Mouse (Mus musculus): ENCODE measurements at regions not wholly inside any gene's neighbourhood (a gene's known extent, or its start where the extent isn't known, plus 50 kb on each side); places are given as distances from the start of the nearest gene placed in this dataset.

DNA sequence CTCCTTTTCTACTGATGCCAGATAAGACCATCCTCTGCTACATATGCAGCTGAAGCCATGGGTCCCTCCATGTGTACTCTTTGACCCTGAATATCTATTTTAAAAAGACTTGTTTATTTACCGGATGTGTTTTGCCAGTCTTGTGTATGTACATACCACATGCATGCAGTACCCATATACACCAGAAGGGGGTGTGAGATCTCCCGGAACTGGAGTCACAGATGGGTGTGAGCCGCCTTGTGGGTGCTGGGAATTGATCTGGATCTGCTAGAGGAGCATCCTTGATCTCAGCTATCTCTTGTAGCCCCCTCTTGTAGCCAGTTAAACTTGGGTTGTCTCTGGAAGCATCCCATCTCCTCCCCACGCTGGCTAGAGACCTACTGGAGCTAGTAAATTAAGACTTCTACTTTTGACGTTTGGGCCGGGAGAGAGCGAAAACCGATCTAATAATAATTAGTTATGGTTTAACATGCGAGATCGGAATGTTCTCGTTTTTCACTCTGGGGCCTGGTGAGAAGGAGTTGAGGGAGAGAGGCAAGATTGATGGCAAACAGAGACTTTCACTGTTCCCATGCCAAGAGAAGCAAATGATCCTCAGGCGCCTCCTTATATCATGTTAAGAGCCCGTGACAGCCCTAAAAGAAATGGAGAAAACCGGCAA is 77.6 kb downstream of the Gas1 start:
- no peaks in the 10 kb centered on the region for H3K4me1 ChIP-seq (ENCODE audit: control insufficient read depth, insufficient read depth, low read length)
- TF ChIP-seq POLR2A (IDR thresholded peaks at IDR 0.05; ENCODE audit: extremely low read depth, insufficient read depth, low read length), result no peak
- no peak for TF ChIP-seq CTCF (IDR thresholded peaks at IDR 0.05; ENCODE audit: extremely low read depth, insufficient read depth, low read length)
- no peak overlapping the region for H3K27ac ChIP-seq (ENCODE audit: insufficient read depth, low read length)
- no peak overlapping the region for H3K4me3 ChIP-seq (ENCODE audit: insufficient read depth, low read length)

DNA sequence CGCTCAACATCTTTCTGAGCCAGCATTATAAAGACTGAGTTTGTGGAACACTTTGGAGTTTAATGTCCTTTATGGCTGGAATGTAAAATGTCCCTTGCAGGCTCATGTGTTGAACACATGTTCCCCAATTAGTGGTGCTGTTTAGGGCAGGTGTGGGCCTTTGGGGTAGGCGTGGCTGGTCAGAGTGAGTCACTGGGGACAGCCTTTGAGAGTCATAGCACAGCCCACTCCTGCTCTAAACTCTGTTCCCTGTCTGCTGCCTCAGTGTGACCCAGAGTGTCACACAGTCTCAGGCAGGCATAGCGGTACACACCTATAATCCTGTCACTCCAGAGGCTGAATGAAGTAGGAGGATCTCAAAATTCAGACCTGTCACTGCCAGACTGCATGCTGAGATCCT is 78.8 kb downstream of the Gas1 start:
- Histone ChIP-seq H3K4me3 (ENCODE audit: insufficient read depth, low read length) (no peak overlapping the region), H3K4me1 (ENCODE audit: control insufficient read depth, insufficient read depth, low read length) (no peaks in the 10 kb centered on the region), H3K27ac (ENCODE audit: insufficient read depth, low read length) (no peak overlapping the region)
- TF ChIP-seq POLR2A (IDR thresholded peaks at IDR 0.05; ENCODE audit: extremely low read depth, insufficient read depth, low read length) (no peak), CTCF (IDR thresholded peaks at IDR 0.05; ENCODE audit: extremely low read depth, insufficient read depth, low read length) (no peak)

DNA sequence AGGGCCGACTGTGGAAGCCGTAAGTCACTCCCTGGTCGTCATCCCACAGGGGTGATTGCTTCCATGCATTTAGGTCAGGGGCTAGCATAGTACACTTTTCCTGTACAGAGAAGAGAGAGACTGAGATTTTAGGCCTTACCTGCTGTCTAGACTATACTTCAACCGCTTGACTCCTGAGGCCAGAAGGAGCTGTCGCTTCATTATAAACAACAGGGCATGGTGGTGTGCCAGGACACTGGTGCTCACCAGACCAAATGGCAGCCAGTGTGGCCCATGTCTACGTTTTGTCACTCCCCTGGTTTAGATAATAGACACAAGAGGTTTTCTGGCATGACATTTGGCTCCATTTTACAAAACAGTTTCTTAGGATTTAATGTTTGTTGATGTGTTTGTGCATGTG is 79.4 kb downstream of the Gas1 start:
- Histone ChIP-seq H3K4me3 (ENCODE audit: insufficient read depth, low read length) (no peak overlapping the region), H3K4me1 (ENCODE audit: control insufficient read depth, insufficient read depth, low read length) (no peaks in the 10 kb centered on the region), H3K27ac (ENCODE audit: insufficient read depth, low read length) (no peak overlapping the region)
- TF ChIP-seq CTCF (IDR thresholded peaks at IDR 0.05; ENCODE audit: extremely low read depth, insufficient read depth, low read length) (no peak), POLR2A (IDR thresholded peaks at IDR 0.05; ENCODE audit: extremely low read depth, insufficient read depth, low read length) (no peak)

DNA sequence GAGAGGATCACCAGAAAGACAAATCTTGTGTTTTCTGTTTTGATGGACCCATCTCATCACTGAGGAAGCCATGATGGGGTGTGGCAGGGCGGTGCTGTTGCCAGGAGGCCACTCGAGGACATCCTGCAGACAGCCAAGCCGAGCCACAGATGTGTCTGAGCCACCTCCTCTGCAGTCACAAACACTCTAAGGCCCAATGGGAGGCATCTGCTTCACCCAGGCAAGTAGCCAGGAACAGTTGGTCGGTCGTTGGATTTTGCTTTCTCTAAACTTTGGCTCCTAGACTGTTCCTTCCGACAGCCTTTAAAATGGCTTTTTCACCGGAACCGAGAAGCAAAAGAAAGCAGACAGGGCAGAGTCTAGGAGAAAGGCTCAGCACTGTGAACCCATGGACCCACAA is 90.5 kb downstream of the Gas1 start:
- no peak overlapping the region for H3K4me3 ChIP-seq (ENCODE audit: insufficient read depth, low read length)
- no peak for TF ChIP-seq CTCF (IDR thresholded peaks at IDR 0.05; ENCODE audit: extremely low read depth, insufficient read depth, low read length)
- no peak for TF ChIP-seq POLR2A (IDR thresholded peaks at IDR 0.05; ENCODE audit: extremely low read depth, insufficient read depth, low read length)
- no peak overlapping the region for H3K27ac ChIP-seq (ENCODE audit: insufficient read depth, low read length)
- H3K4me1 ChIP-seq (ENCODE audit: control insufficient read depth, insufficient read depth, low read length), result no peaks in the 10 kb centered on the region

DNA sequence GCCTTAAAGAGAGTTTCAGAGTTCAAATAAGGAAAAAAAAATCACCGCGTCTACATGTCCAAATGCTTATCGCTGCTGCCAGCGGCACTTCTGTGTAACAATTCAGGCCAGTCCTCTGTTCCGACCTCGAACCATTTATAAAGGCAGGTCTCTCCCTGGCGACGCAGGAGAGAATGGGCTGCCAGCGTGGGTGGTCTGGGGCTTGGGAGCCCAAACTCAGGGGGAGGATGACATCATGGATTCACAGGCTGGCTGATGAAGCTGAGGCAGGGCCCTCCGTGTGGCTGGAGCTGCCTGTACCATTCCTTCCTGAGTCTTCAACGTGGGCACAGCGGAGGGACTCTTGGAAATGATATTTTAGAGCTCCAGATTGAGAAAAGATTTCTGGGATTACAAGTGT is 92.2 kb downstream of the Gas1 start:
- Histone ChIP-seq H3K4me3 (ENCODE audit: insufficient read depth, low read length) (no peak overlapping the region), H3K27ac (ENCODE audit: insufficient read depth, low read length) (no peak overlapping the region), H3K4me1 (ENCODE audit: control insufficient read depth, insufficient read depth, low read length) (no peaks in the 10 kb centered on the region)
- no peak for TF ChIP-seq CTCF (IDR thresholded peaks at IDR 0.05; ENCODE audit: extremely low read depth, insufficient read depth, low read length)
- TF ChIP-seq POLR2A (IDR thresholded peaks at IDR 0.05; ENCODE audit: extremely low read depth, insufficient read depth, low read length), result no peak

DNA sequence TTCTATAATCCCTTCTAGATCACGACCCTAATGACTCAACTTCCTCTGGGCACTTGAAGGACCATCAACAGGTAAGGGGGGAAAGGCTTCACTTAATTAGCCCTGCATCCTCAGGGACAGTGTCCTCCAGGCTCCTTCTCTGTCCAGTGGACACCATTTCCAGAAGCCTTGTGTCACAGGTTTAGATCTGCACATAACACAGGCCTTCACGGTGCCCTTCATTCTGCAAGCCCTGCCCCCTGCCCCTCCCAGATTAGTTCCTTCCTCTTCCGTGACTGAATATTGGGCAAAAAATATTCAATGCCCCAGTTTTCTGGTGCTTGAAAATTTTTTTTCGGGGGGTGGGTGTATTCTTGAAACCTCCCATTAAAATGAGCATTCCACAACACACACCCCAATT is 92.9 kb downstream of the Gas1 start:
- Histone ChIP-seq H3K4me1 (ENCODE audit: control insufficient read depth, insufficient read depth, low read length) (no peaks in the 10 kb centered on the region), H3K27ac (ENCODE audit: insufficient read depth, low read length) (no peak overlapping the region), H3K4me3 (ENCODE audit: insufficient read depth, low read length) (no peak overlapping the region)
- TF ChIP-seq CTCF (IDR thresholded peaks at IDR 0.05; ENCODE audit: extremely low read depth, insufficient read depth, low read length) (no peak), POLR2A (IDR thresholded peaks at IDR 0.05; ENCODE audit: extremely low read depth, insufficient read depth, low read length) (no peak)

DNA sequence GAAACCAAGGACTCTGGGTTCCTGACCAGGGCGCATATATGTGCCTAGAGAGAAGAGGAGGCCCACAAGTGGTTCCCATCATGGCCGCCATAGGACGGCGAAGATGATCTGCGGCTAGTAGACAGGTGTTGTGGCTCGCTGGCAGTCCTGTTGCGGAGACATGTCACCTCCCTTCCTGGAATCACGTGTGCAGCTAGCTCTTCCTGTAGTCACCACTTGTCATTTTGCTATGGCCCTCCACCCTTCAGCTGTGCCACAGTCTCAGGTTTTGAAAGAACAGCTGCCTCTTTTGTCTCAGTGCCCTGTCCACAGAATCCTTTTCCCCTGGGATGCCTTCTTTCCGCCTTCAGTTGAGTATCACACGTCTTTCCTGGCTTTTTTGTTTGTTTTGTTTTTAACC is 97.1 kb downstream of the Gas1 start:
- Histone ChIP-seq H3K27ac (ENCODE audit: insufficient read depth, low read length) (no peak overlapping the region), H3K4me1 (ENCODE audit: control insufficient read depth, insufficient read depth, low read length) (no peaks in the 10 kb centered on the region), H3K4me3 (ENCODE audit: insufficient read depth, low read length) (no peak overlapping the region)
- TF ChIP-seq POLR2A (IDR thresholded peaks at IDR 0.05; ENCODE audit: extremely low read depth, insufficient read depth, low read length) (no peak), CTCF (IDR thresholded peaks at IDR 0.05; ENCODE audit: extremely low read depth, insufficient read depth, low read length) (no peak)

DNA sequence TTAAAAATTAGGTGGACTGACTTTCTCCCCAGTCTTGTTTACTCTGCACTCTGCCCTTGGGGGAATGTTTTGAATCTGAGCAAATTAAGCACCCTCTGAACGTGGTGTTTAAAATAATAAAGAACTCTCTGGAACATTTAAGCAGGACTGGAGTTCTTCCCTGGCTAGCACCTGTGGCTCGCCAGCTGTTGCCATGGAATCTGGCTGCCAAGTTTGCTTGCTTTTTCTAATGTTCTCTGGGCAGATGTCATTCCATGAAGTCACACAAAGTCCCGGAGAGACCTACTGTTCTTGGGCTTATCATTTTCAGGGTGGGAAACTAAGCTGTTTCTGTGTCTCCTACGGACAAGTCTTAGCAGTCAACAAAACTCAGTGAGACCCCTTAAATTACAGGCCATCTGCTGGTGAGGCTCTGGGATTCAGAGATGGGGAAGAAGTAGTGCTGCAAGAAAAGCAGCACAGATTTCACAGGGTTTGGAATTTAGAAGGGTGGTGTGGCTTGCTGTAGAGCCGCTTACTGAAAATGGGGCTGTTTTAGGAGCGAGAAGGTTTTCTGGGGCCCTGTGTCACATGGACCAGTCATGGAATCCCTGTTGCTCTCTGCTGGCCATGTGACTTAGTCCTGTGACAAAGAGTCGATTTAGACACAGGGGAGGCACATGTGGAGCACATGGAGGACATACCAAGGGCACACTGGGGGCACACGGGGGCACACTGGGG is 98.7 kb downstream of the Gas1 start:
- no peaks in the 10 kb centered on the region for H3K4me1 ChIP-seq (ENCODE audit: control insufficient read depth, insufficient read depth, low read length)
- H3K4me3 ChIP-seq (ENCODE audit: insufficient read depth, low read length), result no peak overlapping the region
- TF ChIP-seq POLR2A (IDR thresholded peaks at IDR 0.05; ENCODE audit: extremely low read depth, insufficient read depth, low read length), result no peak
- no peak for TF ChIP-seq CTCF (IDR thresholded peaks at IDR 0.05; ENCODE audit: extremely low read depth, insufficient read depth, low read length)
- no peak overlapping the region for H3K27ac ChIP-seq (ENCODE audit: insufficient read depth, low read length)

DNA sequence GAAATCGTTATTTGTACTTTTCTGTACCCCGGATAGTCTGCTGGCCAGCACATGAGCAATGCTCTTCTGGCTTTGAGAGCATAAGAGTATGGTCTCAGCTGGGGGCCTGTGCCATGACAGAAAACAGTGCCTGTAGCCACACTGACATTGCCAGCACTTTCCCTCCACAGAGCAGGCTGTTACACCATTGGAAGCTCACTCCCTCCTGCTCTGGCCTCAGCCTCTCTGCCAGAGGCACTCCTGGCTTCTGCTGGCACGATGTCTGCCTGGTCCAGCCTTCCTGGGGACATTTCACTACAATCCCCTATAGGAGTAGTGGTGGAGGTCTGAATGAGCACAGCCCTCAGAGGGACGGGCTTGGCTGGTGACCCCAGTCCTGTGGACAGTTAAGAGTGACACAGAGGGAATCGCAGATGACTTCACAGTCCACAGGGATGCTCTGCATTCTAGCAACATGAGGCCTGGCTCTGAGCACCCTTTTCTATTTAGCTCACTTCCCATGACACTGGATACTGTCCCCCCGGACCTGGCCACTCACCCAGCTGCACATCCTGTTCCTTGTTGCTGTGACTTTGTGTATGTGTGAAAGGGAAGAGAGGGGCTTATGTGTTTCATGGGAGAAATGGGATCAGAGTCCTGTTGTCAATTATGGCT is 100.9 kb downstream of the Gas1 start:
- Histone ChIP-seq H3K4me1 (ENCODE audit: control insufficient read depth, insufficient read depth, low read length) (no peaks in the 10 kb centered on the region), H3K4me3 (ENCODE audit: insufficient read depth, low read length) (no peak overlapping the region), H3K27ac (ENCODE audit: insufficient read depth, low read length) (no peak overlapping the region)
- TF ChIP-seq CTCF (IDR thresholded peaks at IDR 0.05; ENCODE audit: extremely low read depth, insufficient read depth, low read length), result no peak
- no peak for TF ChIP-seq POLR2A (IDR thresholded peaks at IDR 0.05; ENCODE audit: extremely low read depth, insufficient read depth, low read length)

DNA sequence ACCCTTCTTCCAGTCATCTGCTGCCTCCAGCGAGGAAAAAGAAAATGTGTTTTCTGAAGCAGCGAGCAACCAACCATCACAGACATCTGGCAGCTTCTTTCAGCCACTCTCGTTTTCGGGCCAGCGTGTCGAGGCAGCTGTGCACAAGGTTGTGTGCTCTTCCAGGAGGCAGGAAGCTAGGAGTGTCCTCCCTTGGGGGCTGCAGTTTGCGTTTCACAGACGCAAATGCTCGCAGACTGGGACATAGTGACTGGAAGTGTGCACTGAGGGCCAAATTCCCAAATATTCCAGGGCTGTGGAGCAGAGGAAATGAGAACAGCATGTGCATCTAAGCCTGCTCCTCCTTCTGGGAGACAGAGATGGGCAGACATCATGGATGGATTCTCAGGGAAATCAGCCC is 105.6 kb downstream of the Gas1 start:
- no peaks in the 10 kb centered on the region for H3K4me1 ChIP-seq (ENCODE audit: control insufficient read depth, insufficient read depth, low read length)
- TF ChIP-seq POLR2A (IDR thresholded peaks at IDR 0.05; ENCODE audit: extremely low read depth, insufficient read depth, low read length), result no peak
- H3K27ac ChIP-seq (ENCODE audit: insufficient read depth, low read length), result no peak overlapping the region
- no peak overlapping the region for H3K4me3 ChIP-seq (ENCODE audit: insufficient read depth, low read length)

Measured in cortical plate, adult 2 months (tissue).